Mouse (Mus musculus): ENCODE measurements around the gene Pomgnt2. TPM values are rescaled to one million over a fixed set of nuclear protein-coding genes. Genes with fewer than 3 reads are reported as not detected.

Gene Pomgnt2
- total and polyA plus RNA-seq, 3 experiments, result not detected

DNA sequence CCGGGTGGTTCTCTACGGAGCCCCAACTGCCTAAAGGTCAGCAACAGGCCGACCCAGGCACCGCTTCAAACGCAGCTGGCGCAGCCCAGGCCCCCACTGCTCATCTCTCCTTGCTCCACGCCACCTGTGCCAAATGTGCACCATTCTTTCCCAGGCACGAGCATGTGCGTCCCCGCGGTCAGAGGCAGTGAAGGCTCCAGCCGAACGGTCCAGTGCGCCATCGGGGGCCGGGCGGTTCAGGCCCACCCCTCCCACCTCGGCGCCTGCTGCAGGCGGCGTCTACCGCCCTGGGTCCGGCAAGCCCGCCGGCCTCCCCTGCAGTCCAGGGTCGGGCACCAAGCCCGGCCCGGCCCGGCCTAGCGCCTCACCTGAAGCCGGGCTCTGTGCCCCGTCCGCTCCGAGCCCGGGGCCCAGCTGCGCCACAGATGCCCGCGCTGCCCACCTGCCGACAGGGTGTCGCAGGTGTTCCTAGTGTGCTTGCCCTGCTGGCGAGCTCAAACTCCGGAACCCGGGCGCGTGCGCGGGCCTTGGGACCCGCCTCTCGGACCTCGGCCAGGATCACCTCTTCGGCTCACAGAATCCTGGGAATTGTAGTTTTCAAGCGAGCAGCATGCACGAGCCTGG is 1.3 kb downstream of the Pomgnt2 start:
- TF ChIP-seq ZC3H11A (IDR thresholded peaks at IDR 0.05; ENCODE audit: low read depth, low read length) (no peak), MYB (IDR thresholded peaks at IDR 0.05; ENCODE audit: low read depth, low read length) (no peak), TCF12 (IDR thresholded peaks at IDR 0.05; ENCODE audit: low read depth, low read length) (no peak), ZKSCAN1 (IDR thresholded peaks at IDR 0.05; ENCODE audit: low read depth, low read length) (no peak), ETS1 (IDR thresholded peaks at IDR 0.05; ENCODE audit: low read depth, low read length) (no peak), HCFC1 (IDR thresholded peaks at IDR 0.05; ENCODE audit: low read depth, low read length) (no peak), POLR2AphosphoS2 (IDR thresholded peaks at IDR 0.05; ENCODE audit: low read length) (no peak), SMC3 (IDR thresholded peaks at IDR 0.05; ENCODE audit: low read depth, low read length) (no peak), ELF1 (IDR thresholded peaks at IDR 0.05; ENCODE audit: low read depth, low read length) (no peak)
- Histone ChIP-seq H3K36me3 (ENCODE audit: control insufficient read depth in 1 of 2, insufficient read depth in 2 of 2, low read length in 2 of 2) (no peaks in the 10 kb centered on the region), H3K9me3 (replicated peaks; ENCODE audit: insufficient read depth, low read length) (no peaks in the 10 kb centered on the region), H3K9ac (ENCODE audit: control insufficient read depth, low read depth, low read length, poor library complexity, severe bottlenecking) (no peak overlapping the region), H3K27ac (ENCODE audit: control insufficient read depth, low read depth, low read length) (no peak overlapping the region), H3K79me2 (ENCODE audit: control insufficient read depth, insufficient read depth, low read length, poor library complexity) (no peaks in the 10 kb centered on the region), H3K27me3 (ENCODE audit: control insufficient read depth in 1 of 2, insufficient read depth in 2 of 2, low read length in 2 of 2) (no peaks in the 10 kb centered on the region), H3K4me3 (ENCODE audit: control insufficient read depth in 1 of 2, insufficient read depth in 1 of 2, low read depth in 2 of 2, low read length in 2 of 2) (no peak overlapping the region), H3K4me1 (ENCODE audit: control insufficient read depth in 1 of 2, insufficient read depth in 2 of 2, low read length in 2 of 2) (no peaks in the 10 kb centered on the region)
- no peak for DNase-seq (ENCODE audit: low read depth, low spot score)

DNA sequence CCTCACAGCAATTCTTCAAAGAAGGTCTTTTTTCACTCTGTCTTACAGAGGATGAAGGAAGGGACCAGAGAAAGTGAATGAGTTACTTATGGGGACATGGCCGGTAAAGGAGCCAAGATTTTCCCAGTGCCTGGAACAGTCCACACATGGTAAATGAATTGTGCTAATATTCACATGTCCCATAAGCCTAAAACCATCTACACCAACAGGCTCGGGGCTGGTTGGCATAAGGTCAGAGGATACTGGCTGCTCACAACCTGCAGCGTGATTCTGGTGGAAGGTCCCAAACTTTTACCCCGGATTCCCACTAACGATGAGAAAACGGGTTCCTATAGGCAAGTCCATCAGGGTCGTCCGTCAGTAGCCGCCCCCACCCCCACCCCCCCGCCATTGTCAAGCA is 1.8 kb downstream of the Pomgnt2 start:
- Histone ChIP-seq H3K9me3 (replicated peaks; ENCODE audit: insufficient read depth, low read length) (no peaks in the 10 kb centered on the region), H3K79me2 (ENCODE audit: control insufficient read depth, insufficient read depth, low read length, poor library complexity) (no peaks in the 10 kb centered on the region), H3K4me1 (ENCODE audit: control insufficient read depth in 1 of 2, insufficient read depth in 2 of 2, low read length in 2 of 2) (no peaks in the 10 kb centered on the region), H3K9ac (ENCODE audit: control insufficient read depth, low read depth, low read length, poor library complexity, severe bottlenecking) (no peak overlapping the region), H3K27me3 (ENCODE audit: control insufficient read depth in 1 of 2, insufficient read depth in 2 of 2, low read length in 2 of 2) (no peaks in the 10 kb centered on the region), H3K27ac (ENCODE audit: control insufficient read depth, low read depth, low read length) (no peak overlapping the region), H3K36me3 (ENCODE audit: control insufficient read depth in 1 of 2, insufficient read depth in 2 of 2, low read length in 2 of 2) (no peaks in the 10 kb centered on the region), H3K4me3 (ENCODE audit: control insufficient read depth in 1 of 2, insufficient read depth in 1 of 2, low read depth in 2 of 2, low read length in 2 of 2) (no peak overlapping the region)
- no peak for TF ChIP-seq NELFE (IDR thresholded peaks at IDR 0.05; ENCODE audit: low read depth, low read length)
- no peak for TF ChIP-seq USF1 (IDR thresholded peaks at IDR 0.05; ENCODE audit: low read depth, low read length)
- no peak for TF ChIP-seq TBP (IDR thresholded peaks at IDR 0.05; ENCODE audit: low read depth, low read length)
- no peak for TF ChIP-seq HCFC1 (IDR thresholded peaks at IDR 0.05; ENCODE audit: low read depth, low read length)
- no peak for TF ChIP-seq ZC3H11A (IDR thresholded peaks at IDR 0.05; ENCODE audit: low read depth, low read length)
- no peak for TF ChIP-seq NRF1 (IDR thresholded peaks at IDR 0.05; ENCODE audit: insufficient read depth, low read depth, low read length, poor library complexity, severe bottlenecking)
- TF ChIP-seq CTCF (IDR thresholded peaks at IDR 0.05 in 2 of 3, conservative IDR thresholded peaks at IDR 0.05 in 1 of 3; ENCODE audit: control insufficient read depth in 1 of 3, insufficient read depth in 1 of 3, low read depth in 2 of 3, low read length in 3 of 3, poor library complexity in 1 of 3, severe bottlenecking in 1 of 3), result no peak
- TF ChIP-seq MYB (IDR thresholded peaks at IDR 0.05; ENCODE audit: low read depth, low read length), result no peak
- TF ChIP-seq UBTF (IDR thresholded peaks at IDR 0.05; ENCODE audit: borderline replicate concordance, insufficient read depth, low read depth, low read length), result no peak
- TF ChIP-seq ZNF384 (IDR thresholded peaks at IDR 0.05; ENCODE audit: low read depth, low read length), result no peak
- TF ChIP-seq POLR2AphosphoS5 (IDR thresholded peaks at IDR 0.05; ENCODE audit: borderline replicate concordance, low read depth, low read length), result no peak
- no peak for TF ChIP-seq GATA1 (IDR thresholded peaks at IDR 0.05; ENCODE audit: low read depth, low read length)
- TF ChIP-seq SIN3A (IDR thresholded peaks at IDR 0.05; ENCODE audit: low read length), result no peak
- no peak for TF ChIP-seq ETS1 (IDR thresholded peaks at IDR 0.05; ENCODE audit: low read depth, low read length)
- no peak for TF ChIP-seq RAD21 (IDR thresholded peaks at IDR 0.05; ENCODE audit: low read depth, low read length)
- DNase-seq (ENCODE audit: low read depth, low spot score), result no peak

Measured in MEL (cell line).